Mouse (Mus musculus) MEL (cell line): ENCODE data around the gene Neurl4.

ENCODE experiments used
- CHD1 ChIP-seq: IDR thresholded peaks from 2 replicates; pipeline ENCODE4 v1.6.1; 2012; ENCODE audit warnings: low read depth, mild to moderate bottlenecking, inconsistent platforms, low read length, improper control_type of control experiment
- CTCF ChIP-seq, 3 experiments: IDR thresholded peaks in 2 of 3; conservative IDR thresholded peaks in 1 of 3; 2 replicates each; pipeline ENCODE4 v1.5.1; 2011 to 2012; ENCODE audit warnings: low read length in 3 of 3, low read depth in 2 of 3, mild to moderate bottlenecking in 2 of 3, improper control_type of control experiment in 1 of 3, inconsistent platforms in 1 of 3, mixed read lengths in 1 of 3, moderate library complexity in 1 of 3; ENCODE audit not compliant: control insufficient read depth in 1 of 3, insufficient read depth in 1 of 3, poor library complexity in 1 of 3, severe bottlenecking in 1 of 3
- E2F4 ChIP-seq: IDR thresholded peaks from 2 replicates; pipeline ENCODE4 v1.6.1; 2011; ENCODE audit warnings: low read depth, low read length, improper control_type of control experiment, borderline replicate concordance
- KAT2A ChIP-seq: conservative IDR thresholded peaks from 2 replicates; pipeline ENCODE4 v1.6.1; 2012; ENCODE audit warnings: low read depth, low read length, improper control_type of control experiment, inconsistent platforms
- MAZ ChIP-seq: IDR thresholded peaks from 2 replicates; pipeline ENCODE4 v1.6.1; 2012; ENCODE audit warnings: low read depth, mild to moderate bottlenecking, inconsistent platforms, low read length, improper control_type of control experiment
- MEF2A ChIP-seq: IDR thresholded peaks from 2 replicates; pipeline ENCODE4 v1.6.1; 2014; ENCODE audit warnings: low read depth, mild to moderate bottlenecking, inconsistent platforms, low read length, improper control_type of control experiment; ENCODE audit not compliant: poor library complexity, insufficient replicate concordance, severe bottlenecking; ENCODE audit errors: extremely low read depth
- MXI1 ChIP-seq: IDR thresholded peaks from 2 replicates; pipeline ENCODE4 v1.6.1; 2011; ENCODE audit warnings: mild to moderate bottlenecking, low read depth, low read length, improper control_type of control experiment
- MYB ChIP-seq: IDR thresholded peaks from 2 replicates; pipeline ENCODE4 v1.6.1; 2011; ENCODE audit warnings: mild to moderate bottlenecking, low read depth, low read length, improper control_type of control experiment
- MYC ChIP-seq: IDR thresholded peaks from 2 replicates; pipeline ENCODE4 v1.6.1; 2011; ENCODE audit warnings: low read depth, mild to moderate bottlenecking, low read length, improper control_type of control experiment, moderate library complexity
- NELFE ChIP-seq: IDR thresholded peaks from 2 replicates; pipeline ENCODE4 v1.6.1; 2011; ENCODE audit warnings: low read depth, low read length, improper control_type of control experiment
- POLR2A ChIP-seq, 2 experiments: IDR thresholded peaks; 2 replicates each; pipeline ENCODE4 v1.6.1; 2011 to 2012; ENCODE audit warnings: low read length in 2 of 2, mild to moderate bottlenecking in 2 of 2, control low read depth in 1 of 2, improper control_type of control experiment in 1 of 2, low read depth in 1 of 2, moderate library complexity in 1 of 2; ENCODE audit not compliant: control insufficient read depth in 1 of 2, insufficient read depth in 1 of 2, poor library complexity in 1 of 2
- RAD21 ChIP-seq: IDR thresholded peaks from 2 replicates; pipeline ENCODE4 v1.6.1; 2011; ENCODE audit warnings: mild to moderate bottlenecking, low read depth, low read length, improper control_type of control experiment
- TCF12 ChIP-seq: IDR thresholded peaks from 2 replicates; pipeline ENCODE4 v1.6.1; 2014; ENCODE audit warnings: low read depth, mild to moderate bottlenecking, inconsistent platforms, low read length, improper control_type of control experiment, moderate library complexity
- ZC3H11A ChIP-seq: IDR thresholded peaks from 2 replicates; pipeline ENCODE4 v1.6.1; 2012; ENCODE audit warnings: low read depth, mild to moderate bottlenecking, inconsistent platforms, low read length, improper control_type of control experiment

DNA sequence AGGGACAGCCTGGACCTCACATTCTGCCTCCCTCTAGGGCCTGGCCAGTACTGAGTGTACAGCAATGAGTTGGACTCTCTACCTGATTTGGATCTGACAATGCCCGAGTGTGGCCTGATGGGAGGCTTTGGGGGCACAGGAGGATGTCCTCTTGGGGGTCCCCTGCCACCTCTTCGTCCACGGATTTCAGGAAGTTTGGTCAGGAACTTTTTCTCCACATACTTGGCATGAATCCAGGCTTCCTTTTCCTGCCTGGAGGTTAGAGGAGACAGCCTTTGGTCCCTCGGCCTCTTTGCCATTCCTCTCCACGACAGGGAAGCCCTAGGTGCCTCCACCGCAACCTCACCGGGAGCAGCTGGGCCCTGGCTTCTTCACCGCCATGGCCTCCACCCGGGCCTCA is 16.6 kb upstream of the Neurl4 start:
- TF ChIP-seq MAZ: no peak
- no peak for TF ChIP-seq E2F4
- no peak for TF ChIP-seq MEF2A
- no peak for TF ChIP-seq POLR2A (IDR thresholded peaks at IDR 0.05; ENCODE audit: control insufficient read depth in 1 of 2, insufficient read depth in 1 of 2, low read depth in 1 of 2, low read length in 2 of 2, poor library complexity in 1 of 2)
- no peak for TF ChIP-seq CHD1
- TF ChIP-seq MYB: no peak
- no peak for TF ChIP-seq MYC
- TF ChIP-seq CTCF (IDR thresholded peaks at IDR 0.05 in 2 of 3, conservative IDR thresholded peaks at IDR 0.05 in 1 of 3; ENCODE audit: control insufficient read depth in 1 of 3, insufficient read depth in 1 of 3, low read depth in 2 of 3, low read length in 3 of 3, poor library complexity in 1 of 3, severe bottlenecking in 1 of 3): no peak
- no peak for TF ChIP-seq RAD21
- no peak for TF ChIP-seq MXI1
- no peak for TF ChIP-seq KAT2A
- TF ChIP-seq TCF12: no peak
- no peak for TF ChIP-seq NELFE
- TF ChIP-seq ZC3H11A: no peak
